Mouse (Mus musculus): ENCODE results near the gene Zkscan6.

Gene Zkscan6

GRCm38 (mm10) chr11:65806909-65807504, at the start of gene Zkscan6:
Gene Zkscan6 (plus strand): TSS chr11:65807175.
- peak; percentile 88 for DNase-seq (ENCODE audit: low spot score)

GRCm38 (mm10) chr11:65759350-65759749, 47.6 kb upstream of the Zkscan6 start:
- DNase-seq (ENCODE audit: low spot score), result no peak

- no peak for DNase-seq (ENCODE audit: low spot score)
Observed at GRCm38 (mm10) chr11:65760912-65761311, 46.1 kb upstream of the Zkscan6 start.

- DNase-seq (ENCODE audit: low spot score), result no peak
Observed at GRCm38 (mm10) chr11:65768445-65768844, 38.5 kb upstream of the Zkscan6 start.

DNA sequence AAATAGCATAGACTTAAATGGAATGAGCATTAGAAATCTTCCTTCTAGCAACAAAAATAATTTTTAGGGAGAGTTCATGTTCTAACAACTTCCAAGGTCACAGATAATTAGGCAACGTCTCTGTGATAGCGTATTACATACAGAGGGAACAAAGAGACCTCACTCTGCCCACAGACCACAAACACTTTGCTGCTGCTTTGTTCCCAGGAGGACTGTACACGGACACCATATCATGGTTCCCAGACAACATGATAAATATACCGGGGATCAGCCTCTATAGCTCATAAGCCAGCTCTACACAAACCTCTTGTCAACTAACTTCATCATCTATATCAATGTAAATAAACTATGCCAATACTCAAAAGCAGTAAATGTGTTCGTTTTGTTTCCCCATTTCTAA, 37.0 kb upstream of the Zkscan6 start:
- DNase-seq (ENCODE audit: low spot score), result no peak

DNA sequence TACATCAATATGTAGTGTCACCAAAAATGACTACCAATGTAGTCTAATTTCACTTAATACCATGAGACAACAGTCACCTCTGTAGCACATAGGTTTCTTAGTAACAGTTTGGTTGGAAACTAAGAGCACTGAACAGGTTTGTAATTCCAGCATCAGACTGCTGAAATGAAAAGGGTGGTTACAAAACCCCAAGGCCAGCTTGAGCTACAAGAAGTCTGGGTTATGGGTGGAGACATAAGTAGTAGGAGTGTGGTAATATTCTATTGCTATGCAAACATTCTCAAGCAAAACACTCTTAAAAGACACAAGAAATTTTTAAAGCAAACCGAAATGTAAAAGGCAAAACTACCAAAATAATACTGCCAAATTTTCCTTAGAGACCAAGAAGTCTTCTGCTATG, 35.4 kb upstream of the Zkscan6 start:
- DNase-seq (ENCODE audit: low spot score), result no peak

DNA sequence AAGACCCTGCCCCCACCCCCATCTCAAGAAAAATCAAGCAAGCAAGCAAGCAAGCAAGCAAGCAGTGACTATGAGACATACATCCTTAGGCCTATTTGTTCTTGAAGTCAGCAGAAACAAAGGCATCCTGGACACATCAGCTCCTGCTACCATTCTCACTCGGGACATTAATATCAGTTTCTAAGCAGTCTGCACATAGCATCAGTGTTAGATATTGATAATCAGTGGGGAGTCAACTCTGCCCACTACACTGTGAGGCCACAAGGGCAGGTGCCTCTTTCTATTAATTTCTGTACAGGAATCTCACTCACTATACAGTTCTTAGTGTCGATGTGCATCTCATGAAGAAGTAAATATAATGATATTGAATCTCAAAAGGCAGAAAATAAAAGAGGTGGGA, 33.4 kb upstream of the Zkscan6 start:
- DNase-seq (ENCODE audit: low spot score), result no peak

GRCm38 (mm10) chr11:65773946-65774656, 32.9 kb upstream of the Zkscan6 start:
- no peak for DNase-seq (ENCODE audit: low spot score)

DNA sequence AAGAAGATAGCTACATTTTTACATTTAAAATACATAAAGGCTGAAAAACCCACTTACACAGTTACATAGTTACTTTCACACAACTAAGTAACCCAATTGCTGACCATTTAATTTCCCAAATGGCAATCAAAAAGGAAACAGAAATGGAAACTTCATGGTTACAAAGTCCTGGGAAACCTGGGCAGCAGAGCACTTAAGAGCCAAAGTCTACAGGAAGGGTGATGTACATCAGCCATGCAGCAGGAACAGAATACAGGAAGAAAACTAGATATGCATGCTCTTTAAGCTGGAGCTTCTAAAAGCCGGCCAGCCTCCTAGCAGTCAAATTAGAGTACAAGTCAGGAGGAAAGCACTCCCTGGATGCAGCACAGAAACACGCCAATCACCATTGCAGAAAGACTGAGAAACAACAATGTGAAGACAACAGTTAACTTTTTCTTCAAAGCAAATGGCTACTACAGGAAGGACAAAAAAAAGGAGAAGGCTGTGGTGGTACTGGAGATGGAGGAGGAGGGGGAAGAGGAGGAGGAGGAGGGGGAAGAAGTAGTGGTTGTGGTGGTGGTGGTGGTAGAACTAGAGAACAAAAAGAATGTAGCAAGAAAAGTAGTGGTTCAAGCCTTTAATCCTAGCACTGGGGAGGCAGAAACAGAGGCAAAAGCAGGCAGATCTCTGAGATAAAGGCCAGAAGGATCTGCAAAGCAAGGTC, 29.9 kb upstream of the Zkscan6 start:
- DNase-seq (ENCODE audit: low spot score), result no peak

- no peak for DNase-seq (ENCODE audit: low spot score)
Observed at GRCm38 (mm10) chr11:65777810-65778209, 29.2 kb upstream of the Zkscan6 start.

DNA sequence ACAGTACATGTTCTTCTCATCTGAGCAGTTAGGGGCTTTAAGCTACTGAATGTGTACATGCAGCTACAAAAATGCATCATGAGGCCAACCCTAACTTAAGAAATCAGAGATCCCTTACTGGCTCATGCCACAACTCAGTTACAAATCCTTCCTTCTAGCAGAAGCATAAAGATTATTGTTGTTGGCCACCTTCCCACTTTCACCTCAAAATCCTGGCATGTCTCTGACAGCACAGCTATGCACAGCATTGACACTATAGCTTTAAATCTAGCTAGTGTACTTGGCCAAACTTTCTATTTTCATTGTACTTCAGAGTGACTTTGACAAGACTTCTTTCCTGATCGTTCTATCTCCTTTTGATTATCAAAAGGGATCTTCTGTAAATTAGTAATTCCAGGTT, 27.9 kb upstream of the Zkscan6 start:
- no peak for DNase-seq (ENCODE audit: low spot score)

DNA sequence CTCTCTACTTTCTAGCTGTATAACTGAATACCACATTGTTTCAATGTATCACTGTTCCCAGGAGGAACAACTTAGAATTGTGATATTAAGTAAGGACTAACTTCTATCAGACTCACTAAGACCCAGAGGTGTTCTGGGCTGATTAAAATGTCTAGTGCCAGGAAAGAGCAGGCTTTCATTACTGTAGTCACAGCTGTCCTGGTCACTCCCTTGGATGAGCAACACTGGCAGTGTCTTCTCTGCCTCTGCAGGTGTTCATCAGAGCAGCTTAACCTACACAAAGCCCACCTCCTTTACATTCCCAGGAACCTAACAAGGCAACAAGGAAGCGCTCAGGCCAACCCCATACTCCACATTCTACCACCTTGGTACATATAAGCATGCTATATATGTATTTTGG, 27.4 kb upstream of the Zkscan6 start:
- no peak for DNase-seq (ENCODE audit: low spot score)

DNA sequence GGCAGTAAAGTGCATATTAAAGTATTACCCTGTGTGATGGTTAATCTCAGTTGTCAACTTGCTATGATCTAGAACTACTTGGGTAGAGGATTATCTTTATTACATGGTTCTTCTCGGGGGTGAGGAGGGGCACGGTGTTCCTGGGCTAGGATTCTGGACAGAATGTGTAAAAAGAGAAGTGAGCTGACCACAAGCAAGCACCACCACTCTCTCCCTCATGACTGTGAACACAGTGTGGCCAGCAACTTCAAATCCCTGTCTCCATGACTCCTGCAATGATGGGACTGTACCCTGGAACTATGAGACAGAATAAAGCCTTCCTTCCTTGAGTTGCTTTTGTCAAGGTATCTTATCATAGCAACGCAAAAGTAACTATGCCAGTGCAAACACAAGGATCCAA, 25.4 kb upstream of the Zkscan6 start:
- DNase-seq (ENCODE audit: low spot score), result no peak

DNA sequence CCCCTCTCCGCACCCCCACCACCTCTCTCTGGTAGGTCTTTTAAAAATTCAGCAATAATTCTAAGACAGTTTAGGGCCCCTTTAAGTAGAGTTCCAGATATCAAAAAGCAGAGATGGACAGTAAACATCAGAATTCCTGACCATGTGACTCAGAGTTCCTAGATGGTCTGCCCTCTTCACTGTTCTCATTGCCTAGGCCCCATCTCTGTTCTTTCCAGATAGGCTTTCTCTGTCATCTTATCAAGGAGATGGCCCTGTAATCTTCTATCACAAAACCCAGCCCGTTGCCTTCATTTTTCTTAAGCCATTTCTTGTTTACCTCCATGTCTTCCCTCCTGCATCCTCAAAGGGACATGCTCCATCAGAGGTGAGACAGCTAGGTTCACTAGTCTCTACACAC, 20.8 kb upstream of the Zkscan6 start:
- no peak for DNase-seq (ENCODE audit: low spot score)

- DNase-seq (ENCODE audit: low spot score), result peak; percentile 65
Observed at GRCm38 (mm10) chr11:65787421-65788151, 19.4 kb upstream of the Zkscan6 start.

DNA sequence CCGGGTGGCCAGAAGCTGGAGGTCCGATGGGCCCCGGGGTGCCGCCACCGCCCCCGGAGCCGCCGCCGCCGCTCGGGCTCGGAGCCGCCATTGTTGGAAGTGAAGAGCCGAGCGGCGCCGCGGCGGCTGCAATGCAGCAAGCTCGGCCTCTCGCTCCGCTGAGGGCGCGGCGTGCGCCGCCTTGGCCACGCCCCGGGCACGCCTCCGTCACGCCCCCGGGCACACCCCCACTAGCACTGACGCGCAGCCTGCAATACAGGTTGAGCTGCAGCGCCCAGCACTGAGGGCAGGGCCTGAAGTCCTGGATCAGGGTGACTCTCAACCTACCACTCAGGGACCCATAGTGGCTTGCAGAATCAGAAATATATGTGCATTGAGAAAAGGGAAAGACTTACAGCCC, 18.8 kb upstream of the Zkscan6 start, which contains the start of gene Map2k4:
Gene Map2k4 (minus strand): TSS at position 144 of the 400 bp plus-strand sequence.
- peak; percentile 96 for DNase-seq (ENCODE audit: low spot score)

- no peak for DNase-seq (ENCODE audit: low spot score)
Observed at GRCm38 (mm10) chr11:65794428-65795219, 12.4 kb upstream of the Zkscan6 start.

- no peak for DNase-seq (ENCODE audit: low spot score)
Observed at GRCm38 (mm10) chr11:65795896-65796295, 11.1 kb upstream of the Zkscan6 start.

DNA sequence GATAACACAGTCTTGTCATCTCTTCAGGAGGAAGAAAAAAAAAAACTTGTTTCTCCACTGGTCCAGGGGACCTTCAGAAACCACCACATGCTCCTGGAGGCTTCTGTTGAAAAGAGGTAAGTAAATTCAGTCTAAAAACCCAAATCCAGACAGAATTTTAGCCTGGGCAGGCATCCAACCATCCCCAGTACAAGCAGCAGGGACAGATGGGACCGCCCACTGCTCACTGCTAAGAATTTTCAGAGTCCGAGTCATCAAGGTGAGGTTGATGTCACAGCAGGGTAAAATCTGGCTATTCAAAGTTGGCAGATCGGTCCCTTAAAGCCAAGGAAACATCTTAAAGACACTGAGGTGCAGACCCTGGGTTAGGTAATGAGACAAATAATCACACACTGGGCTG, 5.1 kb upstream of the Zkscan6 start:
- DNase-seq (ENCODE audit: low spot score), result no peak

GRCm38 (mm10) chr11:65806321-65806904, 562 bp upstream of the Zkscan6 start:
- no peak for DNase-seq (ENCODE audit: low spot score)

GRCm38 (mm10) chr11:65807601-65808000, 626 bp downstream of the Zkscan6 start:
- no peak for DNase-seq (ENCODE audit: low spot score)
